Mouse (Mus musculus): ENCODE data around the gene Ucp2. TPM values are rescaled to one million over a fixed set of nuclear protein-coding genes. Genes with fewer than 3 reads are reported as not detected.

Gene Ucp2
- 71.4 and 234 TPM in 2 replicates for total RNA-seq (2014; rRNA removed; ENCODE audit: low replicate concordance)
- polyA plus RNA-seq (2015; fragmentation: Nextera tagmentation; extraction: Ambion mirVana) = 339 and 342 TPM in 2 replicates

- peak; percentile 38 for ATAC-seq (ENCODE audit: insufficient read depth, low read depth)
- WGBS = 1% methylated on average over 25 of the region's 27 CpGs
- DNase-seq (ENCODE audit: low spot score) = peak; percentile 52
- H3K4me2 ChIP-seq (ENCODE audit: low read depth, low read length) = peak within 1 kb of the TSS; percentile 68
- peak within 1 kb of the TSS; percentile 80 for H3K27ac ChIP-seq (ENCODE audit: low read depth)
- H3K4me1 ChIP-seq (ENCODE audit: control insufficient read depth, insufficient read depth) = peaks cover 21% of the 10 kb centered on the region
- H3K9ac ChIP-seq (replicated peaks; ENCODE audit: low read depth, low read length) = peak within 1 kb of the TSS; percentile 40
- no peaks in the 10 kb centered on the region for H3K27me3 ChIP-seq (ENCODE audit: control insufficient read depth, insufficient read depth, low read length)
- peaks cover 9% of the 10 kb centered on the region; the same call in 1 of the 2 replicates for H3K36me3 ChIP-seq (replicated peaks; ENCODE audit: control insufficient read depth, insufficient read depth, low read length)
- peak within 1 kb of the TSS; percentile 56 for H3K4me3 ChIP-seq (ENCODE audit: low read depth, low read length)
- peak; percentile 53 for TF ChIP-seq EP300 (IDR thresholded peaks at IDR 0.05; ENCODE audit: low read depth)
- no peak for TF ChIP-seq CTCF (IDR thresholded peaks at IDR 0.05; ENCODE audit: low read depth)
- no peaks in the 10 kb centered on the region for H3K9me3 ChIP-seq (replicated peaks; ENCODE audit: control insufficient read depth, low read length)
Observed at GRCm38 (mm10) chr7:100493117-100493483, at the start of gene Ucp2. Gene Ucp2, plus strand, starts transcription at chr7:100493337.

GRCm38 (mm10) chr7:100443728-100444127 is 49.4 kb upstream of the Ucp2 start:
- H3K27me3 ChIP-seq (ENCODE audit: control insufficient read depth, insufficient read depth, low read length) = no peaks in the 10 kb centered on the region
- no peak for TF ChIP-seq CTCF (IDR thresholded peaks at IDR 0.05; ENCODE audit: low read depth)
- TF ChIP-seq EP300 (IDR thresholded peaks at IDR 0.05; ENCODE audit: low read depth) = no peak
- DNase-seq (ENCODE audit: low spot score) = no peak
- H3K9ac ChIP-seq (replicated peaks; ENCODE audit: low read depth, low read length) = no peak overlapping the region
- peaks cover 65% of the 10 kb centered on the region for H3K36me3 ChIP-seq (replicated peaks; ENCODE audit: control insufficient read depth, insufficient read depth, low read length)
- no peak for ATAC-seq (ENCODE audit: insufficient read depth, low read depth)
- H3K27ac ChIP-seq (ENCODE audit: low read depth) = no peak overlapping the region
- H3K4me2 ChIP-seq (ENCODE audit: low read depth, low read length) = no peak overlapping the region
- H3K4me1 ChIP-seq (ENCODE audit: control insufficient read depth, insufficient read depth) = no peaks in the 10 kb centered on the region
- H3K4me3 ChIP-seq (ENCODE audit: low read depth, low read length) = no peak overlapping the region
- whole genome bisulfite sequencing = 84% methylated on average over 4 of the region's 4 CpGs
- H3K9me3 ChIP-seq (replicated peaks; ENCODE audit: control insufficient read depth, low read length) = no peaks in the 10 kb centered on the region

- Histone ChIP-seq H3K9ac (replicated peaks; ENCODE audit: low read depth, low read length) (no peak overlapping the region), H3K9me3 (replicated peaks; ENCODE audit: control insufficient read depth, low read length) (no peaks in the 10 kb centered on the region), H3K27ac (ENCODE audit: low read depth) (no peak overlapping the region), H3K4me1 (ENCODE audit: control insufficient read depth, insufficient read depth) (no peaks in the 10 kb centered on the region), H3K4me3 (ENCODE audit: low read depth, low read length) (no peak overlapping the region), H3K27me3 (ENCODE audit: control insufficient read depth, insufficient read depth, low read length) (no peaks in the 10 kb centered on the region), H3K36me3 (replicated peaks; ENCODE audit: control insufficient read depth, insufficient read depth, low read length) (peaks cover 70% of the 10 kb centered on the region), H3K4me2 (ENCODE audit: low read depth, low read length) (no peak overlapping the region)
- DNase-seq (ENCODE audit: low spot score) (no peak), ATAC-seq (ENCODE audit: insufficient read depth, low read depth) (no peak)
- 93% methylated on average over 5 of the region's 5 CpGs for WGBS
- TF ChIP-seq CTCF (IDR thresholded peaks at IDR 0.05; ENCODE audit: low read depth) (no peak), EP300 (IDR thresholded peaks at IDR 0.05; ENCODE audit: low read depth) (no peak)
Observed at GRCm38 (mm10) chr7:100446271-100446670, 46.9 kb upstream of the Ucp2 start.

DNA sequence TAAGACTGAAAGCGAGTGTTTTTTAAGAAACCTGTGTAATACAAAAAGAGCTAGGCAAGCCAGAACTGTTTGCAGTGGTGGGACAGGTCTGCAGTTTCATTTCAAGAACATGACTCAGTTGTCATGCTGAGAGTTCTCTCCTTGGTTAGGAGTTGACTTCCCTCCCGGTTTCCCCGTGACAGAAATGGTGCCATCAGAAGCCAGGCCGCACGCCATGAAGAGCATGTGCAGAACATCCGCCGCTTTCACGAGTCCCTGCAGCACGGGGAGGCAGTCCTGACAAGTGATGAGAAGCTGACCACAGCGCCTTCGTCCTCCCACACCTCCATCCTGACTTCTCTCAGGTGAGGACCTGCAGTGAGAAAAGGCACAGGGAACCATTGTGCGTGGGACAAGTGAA is 44.6 kb upstream of the Ucp2 start:
- ATAC-seq (ENCODE audit: insufficient read depth, low read depth) = no peak
- DNase-seq (ENCODE audit: low spot score) = no peak
- no peaks in the 10 kb centered on the region for H3K4me1 ChIP-seq (ENCODE audit: control insufficient read depth, insufficient read depth)
- no peaks in the 10 kb centered on the region for H3K9me3 ChIP-seq (replicated peaks; ENCODE audit: control insufficient read depth, low read length)
- TF ChIP-seq EP300 (IDR thresholded peaks at IDR 0.05; ENCODE audit: low read depth) (no peak), CTCF (IDR thresholded peaks at IDR 0.05; ENCODE audit: low read depth) (no peak)
- no peaks in the 10 kb centered on the region for H3K27me3 ChIP-seq (ENCODE audit: control insufficient read depth, insufficient read depth, low read length)
- H3K27ac ChIP-seq (ENCODE audit: low read depth) = no peak overlapping the region
- peaks cover 68% of the 10 kb centered on the region for H3K36me3 ChIP-seq (replicated peaks; ENCODE audit: control insufficient read depth, insufficient read depth, low read length)
- H3K4me3 ChIP-seq (ENCODE audit: low read depth, low read length) = no peak overlapping the region
- no peak overlapping the region for H3K9ac ChIP-seq (replicated peaks; ENCODE audit: low read depth, low read length)
- no peak overlapping the region for H3K4me2 ChIP-seq (ENCODE audit: low read depth, low read length)
- WGBS = 89% methylated on average over 12 of the region's 12 CpGs

- 83% methylated on average over 3 of the region's 3 CpGs for WGBS
- H3K36me3 ChIP-seq (replicated peaks; ENCODE audit: control insufficient read depth, insufficient read depth, low read length) = peaks cover 69% of the 10 kb centered on the region
- H3K27ac ChIP-seq (ENCODE audit: low read depth) = no peak overlapping the region
- no peaks in the 10 kb centered on the region for H3K27me3 ChIP-seq (ENCODE audit: control insufficient read depth, insufficient read depth, low read length)
- no peak for DNase-seq (ENCODE audit: low spot score)
- H3K4me3 ChIP-seq (ENCODE audit: low read depth, low read length) = no peak overlapping the region
- H3K4me2 ChIP-seq (ENCODE audit: low read depth, low read length) = no peak overlapping the region
- no peak overlapping the region for H3K9ac ChIP-seq (replicated peaks; ENCODE audit: low read depth, low read length)
- TF ChIP-seq CTCF (IDR thresholded peaks at IDR 0.05; ENCODE audit: low read depth) (no peak), EP300 (IDR thresholded peaks at IDR 0.05; ENCODE audit: low read depth) (no peak)
- H3K9me3 ChIP-seq (replicated peaks; ENCODE audit: control insufficient read depth, low read length) = no peaks in the 10 kb centered on the region
- no peak for ATAC-seq (ENCODE audit: insufficient read depth, low read depth)
- H3K4me1 ChIP-seq (ENCODE audit: control insufficient read depth, insufficient read depth) = no peaks in the 10 kb centered on the region
Observed at GRCm38 (mm10) chr7:100448985-100449384, 44.2 kb upstream of the Ucp2 start.

DNA sequence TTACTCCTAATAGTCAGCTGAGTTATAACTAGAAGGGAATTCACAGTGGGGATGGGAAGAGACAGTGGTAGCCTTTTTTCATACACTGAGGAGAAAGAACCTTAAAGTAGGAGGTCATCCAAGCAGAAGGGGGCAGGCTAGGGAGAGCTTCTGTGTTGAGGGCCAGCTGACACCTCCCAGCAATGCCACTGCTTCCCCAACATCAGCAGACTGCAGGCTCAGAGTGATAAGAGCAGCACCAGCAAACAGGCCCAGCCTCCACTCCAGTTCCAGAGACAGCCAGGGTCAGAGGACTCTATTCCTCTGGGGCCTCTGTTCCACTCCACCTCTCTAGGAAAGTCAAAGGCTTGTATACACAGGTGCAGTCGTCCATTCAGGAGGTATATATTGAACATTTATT is 35.0 kb upstream of the Ucp2 start:
- peak; percentile 69 for ATAC-seq (ENCODE audit: insufficient read depth, low read depth)
- 45% methylated on average over 1 of the region's 1 CpGs for WGBS
- H3K36me3 ChIP-seq (replicated peaks; ENCODE audit: control insufficient read depth, insufficient read depth, low read length) = peaks cover 53% of the 10 kb centered on the region

More for the DNA sequence above, 35.0 kb upstream of the Ucp2 start:
- Histone ChIP-seq H3K27me3 (ENCODE audit: control insufficient read depth, insufficient read depth, low read length) (no peaks in the 10 kb centered on the region), H3K27ac (ENCODE audit: low read depth) (no peak overlapping the region), H3K4me1 (ENCODE audit: control insufficient read depth, insufficient read depth) (peaks cover 15% of the 10 kb centered on the region), H3K9ac (replicated peaks; ENCODE audit: low read depth, low read length) (no peak overlapping the region), H3K4me3 (ENCODE audit: low read depth, low read length) (no peak overlapping the region), H3K9me3 (replicated peaks; ENCODE audit: control insufficient read depth, low read length) (no peaks in the 10 kb centered on the region), H3K4me2 (ENCODE audit: low read depth, low read length) (no peak overlapping the region)
- no peak for DNase-seq (ENCODE audit: low spot score)
- no peak for TF ChIP-seq CTCF (IDR thresholded peaks at IDR 0.05; ENCODE audit: low read depth)
- TF ChIP-seq EP300 (IDR thresholded peaks at IDR 0.05; ENCODE audit: low read depth) = no peak

Measured in heart, postnatal 0 days (tissue).